Mouse (Mus musculus) hindbrain, embryonic 14.5 days (tissue): ENCODE results near the gene Creld1. TPM values are rescaled to one million over a fixed set of nuclear protein-coding genes. Genes with fewer than 3 reads are reported as not detected.

Experiments used
- ATAC-seq: fragments of 200-750 bp; cut with Nextera tagmentation; 2 replicates; pipeline ENCODE4 v1.8.0; 2017; ENCODE audit warnings: moderate number of reproducible peaks, mild to moderate bottlenecking, moderate TSS enrichment, moderate library complexity; ENCODE audit not compliant: low FRiP score
- DNase-seq: peaks from one replicate; pipeline ENCODE4 v3.0.0-alpha.2; 2015; ENCODE audit warnings: low spot score
- H3K27ac ChIP-seq: fragments of 300-500 bp; sonication (generic); 2 replicates; pipeline ENCODE4 v1.5.1; 2014; ENCODE audit warnings: mild to moderate bottlenecking, moderate library complexity
- H3K27me3 ChIP-seq: fragments of 300-500 bp; sonication (generic); 2 replicates; pipeline ENCODE4 v1.6.1; 2014; ENCODE audit warnings: mild to moderate bottlenecking, low read length, mixed read lengths; ENCODE audit not compliant: control insufficient read depth, insufficient read depth
- H3K36me3 ChIP-seq: fragments of 300-500 bp; sonication (generic); replicated peaks from 2 replicates; pipeline ENCODE4 v1.6.1; 2014; ENCODE audit not compliant: control insufficient read depth, insufficient read depth
- H3K4me1 ChIP-seq: fragments of 300-500 bp; sonication (generic); replicated peaks from 2 replicates; pipeline ENCODE4 v1.6.1; 2014; ENCODE audit warnings: antibody characterized with exemption, low read length, mixed read lengths; ENCODE audit not compliant: control insufficient read depth, insufficient read depth
- H3K4me2 ChIP-seq: fragments of 300-500 bp; sonication (generic); replicated peaks from 2 replicates; pipeline ENCODE4 v1.6.1; 2014; ENCODE audit warnings: mild to moderate bottlenecking, moderate library complexity
- H3K4me3 ChIP-seq: fragments of 300-500 bp; sonication (generic); replicated peaks from 2 replicates; pipeline ENCODE4 v1.5.1; 2014; ENCODE audit warnings: mild to moderate bottlenecking, low read length
- H3K9ac ChIP-seq: fragments of 300-500 bp; sonication (generic); 2 replicates; pipeline ENCODE4 v1.6.1; 2014
- H3K9me3 ChIP-seq: fragments of 300-500 bp; sonication (generic); 2 replicates; pipeline ENCODE4 v1.6.1; 2016; ENCODE audit warnings: low read length; ENCODE audit not compliant: control insufficient read depth
- WGBS: fragments of 180-500 bp; shearing (Covaris S2); extraction: QIAGEN DNeasy Blood & Tissue Kit; methylation state at CpG from one replicate; pipeline ENCODE4 v1.1.7; 2014; 5-methylcytosine and 5-hydroxymethylcytosine counted together
- polyA plus RNA-seq: library from polyadenylated mRNA; unstranded; fragments of >200 nt; fragmentation: Nextera tagmentation; extraction: Ambion mirVana; gene quantifications from 2 replicates; pipeline ENCODE4 v1.2.1, GENCODE M21; 2014

The Creld1 gene
- polyA plus RNA-seq, 1 experiment from 2014 or later = 61.5 TPM

- Histone ChIP-seq H3K4me2 (no peak overlapping the region), H3K27me3 (no peaks in the 10 kb centered on the region), H3K27ac (no peak overlapping the region), H3K9me3 (no peaks in the 10 kb centered on the region), H3K4me1 (no peaks in the 10 kb centered on the region), H3K9ac (no peak overlapping the region), H3K36me3 (peaks cover 68% of the 10 kb centered on the region), H3K4me3 (no peak overlapping the region)
- no peak for ATAC-seq
- 98% methylated on average over 3 of the region's 3 CpGs for WGBS
- DNase-seq = no peak
Observed at GRCm38 (mm10) chr6:113514600-113514999, 31.5 kb downstream of the Creld1 start.

- Histone ChIP-seq H3K4me1 (no peaks in the 10 kb centered on the region), H3K36me3 (peaks cover 97% of the 10 kb centered on the region), H3K9me3 (no peaks in the 10 kb centered on the region), H3K27ac (no peak overlapping the region), H3K27me3 (no peaks in the 10 kb centered on the region), H3K9ac (no peak overlapping the region), H3K4me3 (no peak overlapping the region), H3K4me2 (no peak overlapping the region)
- 91% methylated on average over 8 of the region's 8 CpGs for WGBS
- DNase-seq (no peak), ATAC-seq (no peak)
Observed at GRCm38 (mm10) chr6:113517434-113518080, 34.5 kb downstream of the Creld1 start.

GRCm38 (mm10) chr6:113522310-113522709 is 39.2 kb downstream of the Creld1 start:
- no peaks in the 10 kb centered on the region for H3K4me1 ChIP-seq
- H3K9ac ChIP-seq = no peak overlapping the region
- no peak overlapping the region for H3K4me2 ChIP-seq
- H3K27me3 ChIP-seq = no peaks in the 10 kb centered on the region
- ATAC-seq (no peak), DNase-seq (no peak)
- peaks cover 74% of the 10 kb centered on the region for H3K36me3 ChIP-seq
- H3K9me3 ChIP-seq = no peaks in the 10 kb centered on the region
- WGBS = 85% methylated on average over 1 of the region's 1 CpGs
- H3K27ac ChIP-seq = no peak overlapping the region
- no peak overlapping the region for H3K4me3 ChIP-seq

GRCm38 (mm10) chr6:113523420-113523819 is 40.3 kb downstream of the Creld1 start:
- Histone ChIP-seq H3K4me3 (no peak overlapping the region), H3K27me3 (no peaks in the 10 kb centered on the region), H3K4me2 (no peak overlapping the region), H3K9me3 (no peaks in the 10 kb centered on the region), H3K36me3 (peaks cover 63% of the 10 kb centered on the region), H3K4me1 (no peaks in the 10 kb centered on the region), H3K27ac (no peak overlapping the region), H3K9ac (no peak overlapping the region)
- ATAC-seq = no peak
- 92% methylated on average over 8 of the region's 8 CpGs for WGBS
- DNase-seq = no peak

GRCm38 (mm10) chr6:113530932-113531839 is 48.1 kb downstream of the Creld1 start, which contains the start of the genes Emc3 and Fancd2:
Emc3 (minus strand) TSS chr6:113531652.
Fancd2 (plus strand) TSS chr6:113531682.
- 1% methylated on average over 47 of the region's 47 CpGs for WGBS
- ATAC-seq = peak; percentile 91

GRCm38 (mm10) chr6:113531840-113532404 is 48.8 kb downstream of the Creld1 start:
- ATAC-seq (no peak), DNase-seq (no peak)
- WGBS = 8% methylated on average over 7 of the region's 7 CpGs
- Histone ChIP-seq H3K4me2 (peak overlapping the region; percentile 85), H3K27ac (0 out of 2 replicates have a peak overlapping the region, but pooled peaks have one; percentile 77), H3K27me3 (no peaks in the 10 kb centered on the region), H3K36me3 (no peaks in the 10 kb centered on the region), H3K4me1 (peaks cover 12% of the 10 kb centered on the region), H3K4me3 (peak overlapping the region; percentile 94), H3K9me3 (no peaks in the 10 kb centered on the region), H3K9ac (peak overlapping the region; percentile 73)

More at GRCm38 (mm10) chr6:113530932-113531839, 48.1 kb downstream of the Creld1 start, which contains the start of the genes Emc3 and Fancd2:
- H3K9ac ChIP-seq = peak within 1 kb of the TSS; percentile 73
- H3K4me2 ChIP-seq = peak within 1 kb of the TSS; percentile 85
- no peaks in the 10 kb centered on the region for H3K36me3 ChIP-seq
- H3K27me3 ChIP-seq = no peaks in the 10 kb centered on the region
- H3K4me3 ChIP-seq = peak within 1 kb of the TSS; percentile 94
- H3K9me3 ChIP-seq = no peaks in the 10 kb centered on the region
- H3K4me1 ChIP-seq = peaks cover 12% of the 10 kb centered on the region
- DNase-seq = peak; percentile 99
- peak within 1 kb of the TSS; percentile 77 for H3K27ac ChIP-seq

GRCm38 (mm10) chr6:113534886-113535285 is 51.8 kb downstream of the Creld1 start:
- Histone ChIP-seq H3K4me1 (peaks cover 9% of the 10 kb centered on the region), H3K4me3 (no peak overlapping the region), H3K9me3 (no peaks in the 10 kb centered on the region), H3K36me3 (no peaks in the 10 kb centered on the region), H3K27ac (no peak overlapping the region), H3K27me3 (no peaks in the 10 kb centered on the region), H3K9ac (no peak overlapping the region), H3K4me2 (no peak overlapping the region)
- DNase-seq (no peak), ATAC-seq (no peak)
- 88% methylated on average over 7 of the region's 7 CpGs for WGBS

- Histone ChIP-seq H3K36me3 (no peaks in the 10 kb centered on the region), H3K4me2 (no peak overlapping the region), H3K4me3 (no peak overlapping the region), H3K4me1 (no peaks in the 10 kb centered on the region), H3K9me3 (no peaks in the 10 kb centered on the region), H3K27me3 (no peaks in the 10 kb centered on the region), H3K9ac (no peak overlapping the region), H3K27ac (no peak overlapping the region)
- 87% methylated on average over 6 of the region's 6 CpGs for WGBS
- DNase-seq (no peak), ATAC-seq (no peak)
Observed at GRCm38 (mm10) chr6:113541610-113542009, 58.5 kb downstream of the Creld1 start.
